Mouse (Mus musculus) forebrain, embryonic 14.5 days (tissue): ENCODE results near the gene Cast. TPM values are rescaled to one million over a fixed set of nuclear protein-coding genes. Genes with fewer than 3 reads are reported as not detected.

Experiments used
- ATAC-seq: fragments of 200-750 bp; cut with Nextera tagmentation; 2 replicates; pipeline ENCODE4 v1.8.0; 2017; ENCODE audit warnings: mild to moderate bottlenecking, moderate library complexity
- DNase-seq: peaks from one replicate; pipeline ENCODE4 v3.0.0-alpha.2; 2015; ENCODE audit warnings: low spot score
- H3K27ac ChIP-seq: fragments of 300-500 bp; sonication (generic); 2 replicates; pipeline ENCODE4 v1.5.1; 2014; ENCODE audit warnings: low read depth, mild to moderate bottlenecking, control low read depth, low read length, moderate library complexity
- H3K27me3 ChIP-seq: fragments of 300-500 bp; sonication (generic); replicated peaks from 2 replicates; pipeline ENCODE4 v1.6.1; 2014; ENCODE audit warnings: low read length, control low read depth, mixed read lengths; ENCODE audit not compliant: control insufficient read depth, insufficient read depth
- H3K36me3 ChIP-seq: fragments of 300-500 bp; sonication (generic); 2 replicates; pipeline ENCODE4 v1.6.1; 2014; ENCODE audit warnings: low read length, control low read depth; ENCODE audit not compliant: control insufficient read depth, insufficient read depth
- H3K4me1 ChIP-seq: fragments of 300-500 bp; sonication (generic); 2 replicates; pipeline ENCODE4 v1.6.1; 2014; ENCODE audit warnings: antibody characterized with exemption, low read length, control low read depth; ENCODE audit not compliant: control insufficient read depth, insufficient read depth
- H3K4me2 ChIP-seq: fragments of 300-500 bp; sonication (generic); 2 replicates; pipeline ENCODE4 v1.6.1; 2014; ENCODE audit warnings: mild to moderate bottlenecking, control low read depth, low read length
- H3K4me3 ChIP-seq: fragments of 300-500 bp; sonication (generic); 2 replicates; pipeline ENCODE4 v1.5.1; 2014; ENCODE audit warnings: low read depth, low read length, control low read depth
- H3K9ac ChIP-seq: fragments of 300-500 bp; sonication (generic); 2 replicates; pipeline ENCODE4 v1.6.1; 2014; ENCODE audit warnings: mild to moderate bottlenecking, low read length, control low read depth, moderate library complexity
- H3K9me3 ChIP-seq: fragments of 300-500 bp; sonication (generic); replicated peaks from 2 replicates; pipeline ENCODE4 v1.6.1; 2016; ENCODE audit warnings: low read length, control low read depth, mixed read lengths; ENCODE audit not compliant: control insufficient read depth
- WGBS: fragments of 180-500 bp; shearing (Covaris S2); extraction: QIAGEN DNeasy Blood & Tissue Kit; methylation state at CpG from one replicate; pipeline ENCODE4 v1.1.7; 2014; 5-methylcytosine and 5-hydroxymethylcytosine counted together
- polyA plus RNA-seq: library from polyadenylated mRNA; unstranded; fragments of >200 nt; fragmentation: Nextera tagmentation; extraction: Ambion mirVana; gene quantifications from 2 replicates; pipeline ENCODE4 v1.2.1, GENCODE M21; 2014

Gene Cast
- polyA plus RNA-seq, 1 experiment from 2014 or later = 5.3 TPM

DNA sequence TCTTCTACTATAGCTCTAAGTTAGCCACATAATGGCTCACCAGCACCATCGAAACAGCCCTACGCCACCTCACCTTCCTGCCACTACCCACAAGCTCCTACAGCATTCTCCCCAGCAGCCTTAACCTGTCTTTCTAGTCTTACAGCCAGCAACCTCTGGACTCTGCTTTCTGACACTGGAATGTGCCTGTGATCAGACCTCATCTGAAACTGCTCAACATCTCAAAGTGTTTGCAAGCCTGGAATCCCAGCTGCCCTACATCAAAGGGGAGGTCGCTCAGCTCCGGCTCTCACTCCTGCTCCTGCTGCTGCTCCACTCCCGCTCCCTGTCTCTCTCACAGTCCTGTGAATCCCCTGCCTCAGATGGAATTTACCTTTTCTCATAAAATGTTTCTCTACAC lies 65.4 kb downstream of the Cast start:
- DNase-seq (no peak), ATAC-seq (no peak)
- 73% methylated on average over 5 of the region's 5 CpGs for WGBS
- H3K36me3 ChIP-seq = no peaks in the 10 kb centered on the region
- H3K27me3 ChIP-seq = no peaks in the 10 kb centered on the region
- H3K9ac ChIP-seq = no peak overlapping the region
- no peaks in the 10 kb centered on the region for H3K4me1 ChIP-seq
- H3K27ac ChIP-seq = no peak overlapping the region
- H3K4me2 ChIP-seq = no peak overlapping the region
- H3K9me3 ChIP-seq = no peaks in the 10 kb centered on the region
- no peak overlapping the region for H3K4me3 ChIP-seq

DNA sequence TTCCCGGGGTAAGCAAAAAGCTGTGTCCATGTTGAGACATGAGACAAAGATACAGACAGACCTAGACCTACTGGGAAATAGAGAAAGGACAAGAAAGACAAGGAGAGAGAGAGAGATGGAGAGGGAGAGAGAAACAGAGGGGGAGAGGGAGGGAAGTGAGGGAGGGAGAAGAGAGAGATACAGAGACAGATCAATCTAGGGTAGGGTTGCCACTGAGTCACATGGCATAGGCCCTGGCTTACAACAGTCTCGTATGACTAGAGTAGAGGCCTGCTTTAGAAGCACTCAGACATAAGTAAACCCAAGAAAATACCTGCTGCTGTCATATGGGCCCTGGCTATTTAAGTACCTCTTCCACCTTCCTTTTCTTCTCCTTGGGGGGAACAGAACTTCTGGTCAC lies 72.2 kb downstream of the Cast start:
- Histone ChIP-seq H3K4me2 (no peak overlapping the region), H3K9me3 (no peaks in the 10 kb centered on the region), H3K27ac (no peak overlapping the region), H3K36me3 (no peaks in the 10 kb centered on the region), H3K4me3 (no peak overlapping the region), H3K9ac (no peak overlapping the region), H3K27me3 (no peaks in the 10 kb centered on the region), H3K4me1 (no peaks in the 10 kb centered on the region)
- WGBS = 83% methylated on average over 2 of the region's 2 CpGs
- DNase-seq (no peak), ATAC-seq (no peak)

DNA sequence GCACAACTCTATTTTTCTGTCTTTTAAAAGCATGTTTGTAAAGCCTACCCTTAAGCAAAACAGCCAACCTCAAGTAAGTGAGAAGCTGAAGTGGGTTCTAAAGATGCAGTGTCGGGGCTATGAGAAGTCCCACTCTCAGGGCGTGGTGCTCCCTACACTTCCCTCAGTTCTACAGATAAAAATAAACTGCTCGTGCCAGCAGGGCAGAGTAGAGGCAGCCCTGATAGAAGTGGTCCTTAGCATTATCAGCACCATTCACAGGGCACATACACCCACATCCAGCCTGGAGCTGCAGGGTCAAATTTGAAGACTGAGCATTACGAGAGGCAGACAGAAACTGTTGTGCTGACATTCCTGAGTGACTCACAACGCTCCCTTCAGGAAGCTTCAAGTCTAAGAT lies 72.8 kb downstream of the Cast start:
- Histone ChIP-seq H3K4me2 (no peak overlapping the region), H3K36me3 (no peaks in the 10 kb centered on the region), H3K4me1 (no peaks in the 10 kb centered on the region), H3K27ac (no peak overlapping the region), H3K27me3 (no peaks in the 10 kb centered on the region), H3K9ac (no peak overlapping the region), H3K9me3 (no peaks in the 10 kb centered on the region), H3K4me3 (no peak overlapping the region)
- WGBS = 86% methylated on average over 5 of the region's 5 CpGs
- ATAC-seq = no peak
- no peak for DNase-seq

DNA sequence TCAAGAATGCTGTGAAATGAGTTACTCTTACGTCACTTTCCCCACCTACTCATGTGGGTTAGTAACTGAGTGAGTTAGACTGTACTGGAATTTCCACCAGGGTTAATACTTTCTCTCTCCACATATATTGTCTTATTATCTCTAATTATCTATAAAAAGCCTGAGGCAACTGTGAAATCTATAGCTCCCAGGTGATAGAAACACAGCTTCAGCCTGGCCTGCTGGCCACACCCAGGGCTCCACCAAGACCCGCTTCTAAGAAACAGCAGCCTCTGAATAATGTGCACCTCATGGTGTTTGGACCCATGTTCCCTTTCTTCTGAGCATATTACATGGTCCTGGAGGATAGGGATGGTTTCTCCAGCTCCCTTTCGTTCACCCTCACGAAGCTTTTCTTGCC lies 74.9 kb downstream of the Cast start:
- H3K36me3 ChIP-seq = no peaks in the 10 kb centered on the region
- DNase-seq (no peak), ATAC-seq (no peak)
- H3K9ac ChIP-seq = no peak overlapping the region
- H3K9me3 ChIP-seq = no peaks in the 10 kb centered on the region
- H3K4me2 ChIP-seq = no peak overlapping the region
- 94% methylated on average over 4 of the region's 4 CpGs for WGBS
- no peak overlapping the region for H3K27ac ChIP-seq
- no peaks in the 10 kb centered on the region for H3K4me1 ChIP-seq
- H3K4me3 ChIP-seq = no peak overlapping the region
- H3K27me3 ChIP-seq = no peaks in the 10 kb centered on the region

DNA sequence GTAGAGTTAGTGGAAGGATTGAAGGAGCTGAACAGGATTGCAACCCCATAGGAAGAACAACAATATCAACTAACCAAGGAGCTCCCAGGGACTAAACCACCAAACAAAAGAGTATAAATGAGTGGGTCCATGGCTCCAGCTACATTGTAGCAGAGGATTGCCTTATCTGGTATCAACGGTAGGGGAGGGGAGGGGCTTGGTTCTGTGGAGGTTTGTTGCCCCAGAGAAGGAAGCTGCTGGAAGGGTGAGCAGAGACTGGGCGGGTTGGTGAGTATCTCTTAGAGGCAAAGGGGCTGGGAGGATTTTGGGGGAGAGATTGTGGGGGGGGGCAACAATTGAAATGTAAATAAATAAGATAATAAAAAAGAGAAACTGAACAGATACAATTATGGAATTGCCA lies 89.6 kb downstream of the Cast start:
- Histone ChIP-seq H3K4me3 (no peak overlapping the region), H3K27me3 (no peaks in the 10 kb centered on the region), H3K9me3 (no peaks in the 10 kb centered on the region), H3K27ac (no peak overlapping the region), H3K36me3 (no peaks in the 10 kb centered on the region), H3K4me1 (no peaks in the 10 kb centered on the region), H3K4me2 (no peak overlapping the region), H3K9ac (no peak overlapping the region)
- ATAC-seq = no peak
- DNase-seq = no peak
- WGBS = 82% methylated on average over 2 of the region's 2 CpGs

DNA sequence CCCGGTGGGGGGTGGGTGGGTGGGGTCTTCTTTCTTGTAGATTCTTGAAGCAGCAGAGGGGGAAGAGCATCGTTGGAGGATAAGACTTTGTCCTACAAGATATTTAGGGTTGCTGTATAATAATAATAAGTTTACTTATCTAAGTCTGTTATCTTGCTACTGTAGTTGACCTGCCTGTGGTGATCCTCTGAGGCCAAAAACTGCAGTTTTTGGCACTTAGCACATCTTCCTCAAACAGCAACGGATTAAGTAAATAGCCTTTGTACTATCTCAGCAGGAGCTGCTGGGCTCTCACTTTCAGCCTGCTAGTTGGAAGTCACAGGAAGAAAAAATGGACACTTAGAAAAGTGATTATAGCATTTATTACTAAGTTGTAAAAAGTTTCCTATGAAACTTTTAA lies 112.4 kb downstream of the Cast start:
- no peak overlapping the region for H3K4me3 ChIP-seq
- no peaks in the 10 kb centered on the region for H3K27me3 ChIP-seq
- H3K4me1 ChIP-seq = no peaks in the 10 kb centered on the region
- 55% methylated on average over 3 of the region's 3 CpGs for WGBS
- no peaks in the 10 kb centered on the region for H3K9me3 ChIP-seq
- ATAC-seq (no peak), DNase-seq (no peak)
- H3K4me2 ChIP-seq = no peak overlapping the region
- H3K36me3 ChIP-seq = no peaks in the 10 kb centered on the region
- H3K27ac ChIP-seq = no peak overlapping the region
- H3K9ac ChIP-seq = no peak overlapping the region

DNA sequence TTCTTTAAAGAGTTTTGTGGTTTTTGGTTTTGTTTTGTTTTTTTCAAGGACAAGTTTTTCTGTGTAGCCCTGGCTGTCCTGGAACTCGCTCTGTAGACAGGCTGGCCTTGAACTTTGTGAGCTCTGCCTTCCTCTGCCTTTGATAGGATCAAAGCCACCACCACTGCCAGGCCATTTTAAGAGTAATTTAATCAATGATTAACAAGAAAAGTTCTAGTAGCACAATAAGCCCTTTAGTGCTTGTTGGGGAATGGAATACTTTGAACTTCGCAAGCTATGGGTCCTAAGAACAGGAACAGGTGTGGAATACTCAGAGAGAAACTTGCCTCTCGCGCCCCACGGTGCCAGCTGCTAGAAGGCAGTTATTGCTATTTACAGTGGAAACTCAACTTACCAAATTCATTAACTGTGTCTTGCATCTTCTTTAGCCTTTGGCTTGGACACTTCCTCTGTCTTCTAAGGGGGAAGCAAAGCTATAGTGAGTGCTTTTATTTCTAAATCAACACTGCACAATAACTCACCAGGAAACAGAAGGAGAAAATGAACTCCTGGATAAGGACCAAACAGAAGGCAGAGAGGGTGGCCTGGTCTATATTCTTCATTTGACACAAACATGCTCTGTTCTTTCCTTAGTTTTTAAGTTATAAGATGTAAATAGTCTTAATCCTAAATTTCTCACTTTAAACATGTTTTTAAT lies 113.0 kb downstream of the Cast start:
- Histone ChIP-seq H3K36me3 (no peaks in the 10 kb centered on the region), H3K4me2 (no peak overlapping the region), H3K4me1 (no peaks in the 10 kb centered on the region), H3K27ac (no peak overlapping the region), H3K27me3 (no peaks in the 10 kb centered on the region), H3K4me3 (no peak overlapping the region), H3K9me3 (no peaks in the 10 kb centered on the region), H3K9ac (no peak overlapping the region)
- ATAC-seq (no peak), DNase-seq (no peak)
- 82% methylated on average over 5 of the region's 5 CpGs for WGBS

Other genes starting within 250 kb of the Cast start
- 5.8 and 6.4 TPM in 2 replicates for gene Erap1, start 169.2 kb downstream of the Cast start, polyA plus RNA-seq